Mouse (Mus musculus): Measurements from ENCODE around the gene Carmil1. TPM values are rescaled to one million over a fixed set of nuclear protein-coding genes. Genes with fewer than 3 reads are reported as not detected.

Gene Carmil1
- total and polyA plus RNA-seq, 3 experiments = 0.15 to 1.2 TPM; not detected in 1

GRCm38 (mm10) chr13:24238456-24239120 lies 42.0 kb downstream of the Carmil1 start:
- H3K79me2 ChIP-seq (ENCODE audit: control insufficient read depth, insufficient read depth, low read length, poor library complexity) = no peaks in the 10 kb centered on the region
- no peak overlapping the region for H3K9ac ChIP-seq (ENCODE audit: control insufficient read depth, low read depth, low read length, poor library complexity, severe bottlenecking)
- no peak overlapping the region for H3K4me3 ChIP-seq (ENCODE audit: control insufficient read depth in 1 of 2, insufficient read depth in 1 of 2, low read depth in 2 of 2, low read length in 2 of 2)

GRCm38 (mm10) chr13:24236736-24237135 lies 43.9 kb downstream of the Carmil1 start:
- Histone ChIP-seq H3K9me3 (replicated peaks; ENCODE audit: insufficient read depth, low read length) (no peaks in the 10 kb centered on the region), H3K9ac (ENCODE audit: control insufficient read depth, low read depth, low read length, poor library complexity, severe bottlenecking) (no peak overlapping the region), H3K27ac (ENCODE audit: control insufficient read depth, low read depth, low read length) (no peak overlapping the region), H3K79me2 (ENCODE audit: control insufficient read depth, insufficient read depth, low read length, poor library complexity) (no peaks in the 10 kb centered on the region), H3K27me3 (ENCODE audit: control insufficient read depth in 1 of 2, insufficient read depth in 2 of 2, low read length in 2 of 2) (peaks cover 0 to 2% of the 10 kb centered on the region in 2 experiments; a peak in 1 of 4 replicates), H3K4me1 (ENCODE audit: control insufficient read depth in 1 of 2, insufficient read depth in 2 of 2, low read length in 2 of 2) (peaks cover 0 to 3% of the 10 kb centered on the region in 2 experiments; a peak in 1 of 4 replicates), H3K4me3 (ENCODE audit: control insufficient read depth in 1 of 2, insufficient read depth in 1 of 2, low read depth in 2 of 2, low read length in 2 of 2) (no peak overlapping the region), H3K36me3 (ENCODE audit: control insufficient read depth in 1 of 2, insufficient read depth in 2 of 2, low read length in 2 of 2) (no peaks in the 10 kb centered on the region)
- DNase-seq (ENCODE audit: low read depth, low spot score) = no peak
- no peak for TF ChIP-seq EP300 (IDR thresholded peaks at IDR 0.05; ENCODE audit: low read depth in 1 of 2, low read length in 2 of 2)
- no peak for TF ChIP-seq ELF1 (IDR thresholded peaks at IDR 0.05; ENCODE audit: low read depth, low read length)
- no peak for TF ChIP-seq ZNF384 (IDR thresholded peaks at IDR 0.05; ENCODE audit: low read depth, low read length)
- TF ChIP-seq NELFE (IDR thresholded peaks at IDR 0.05; ENCODE audit: low read depth, low read length) = no peak
- no peak for TF ChIP-seq MAZ (IDR thresholded peaks at IDR 0.05; ENCODE audit: low read depth, low read length)
- no peak for TF ChIP-seq E2F4 (IDR thresholded peaks at IDR 0.05; ENCODE audit: borderline replicate concordance, low read depth, low read length)
- no peak for TF ChIP-seq POLR2A (IDR thresholded peaks at IDR 0.05; ENCODE audit: control insufficient read depth in 1 of 2, insufficient read depth in 1 of 2, low read depth in 1 of 2, low read length in 2 of 2, poor library complexity in 1 of 2)
- no peak for TF ChIP-seq ETS1 (IDR thresholded peaks at IDR 0.05; ENCODE audit: low read depth, low read length)
- TF ChIP-seq MYC (IDR thresholded peaks at IDR 0.05; ENCODE audit: low read depth, low read length) = no peak
- TF ChIP-seq NRF1 (IDR thresholded peaks at IDR 0.05; ENCODE audit: insufficient read depth, low read depth, low read length, poor library complexity, severe bottlenecking) = no peak
- no peak for TF ChIP-seq SMC3 (IDR thresholded peaks at IDR 0.05; ENCODE audit: low read depth, low read length)

More at GRCm38 (mm10) chr13:24238456-24239120, 42.0 kb downstream of the Carmil1 start:
- H3K9me3 ChIP-seq (replicated peaks; ENCODE audit: insufficient read depth, low read length) = no peaks in the 10 kb centered on the region
- peak; percentile 39 for DNase-seq (ENCODE audit: low read depth, low spot score)
- peaks cover 0 to 3% of the 10 kb centered on the region in 2 experiments; a peak in 3 of 4 replicates for H3K4me1 ChIP-seq (ENCODE audit: control insufficient read depth in 1 of 2, insufficient read depth in 2 of 2, low read length in 2 of 2)
- TF ChIP-seq MXI1 (IDR thresholded peaks at IDR 0.05; ENCODE audit: low read depth, low read length) (peak; percentile 61; the same call in 1 of the 2 replicates), ELF1 (IDR thresholded peaks at IDR 0.05; ENCODE audit: low read depth, low read length) (no peak), MAX (IDR thresholded peaks at IDR 0.05; ENCODE audit: low read length) (no peak), SMC3 (IDR thresholded peaks at IDR 0.05; ENCODE audit: low read depth, low read length) (no peak), ETS1 (IDR thresholded peaks at IDR 0.05; ENCODE audit: low read depth, low read length) (peak; percentile 26; the same call in 1 of the 2 replicates), ZKSCAN1 (IDR thresholded peaks at IDR 0.05; ENCODE audit: low read depth, low read length) (no peak), CHD2 (IDR thresholded peaks at IDR 0.05; ENCODE audit: low read length) (no peak), UBTF (IDR thresholded peaks at IDR 0.05; ENCODE audit: borderline replicate concordance, insufficient read depth, low read depth, low read length) (no peak), RAD21 (IDR thresholded peaks at IDR 0.05; ENCODE audit: low read depth, low read length) (no peak), GATA1 (IDR thresholded peaks at IDR 0.05; ENCODE audit: low read depth, low read length) (0 out of 2 replicates have a peak, but pooled peaks have one; percentile 11), MAZ (IDR thresholded peaks at IDR 0.05; ENCODE audit: low read depth, low read length) (no peak), MEF2A (IDR thresholded peaks at IDR 0.05; ENCODE audit: extremely low read depth, insufficient replicate concordance, low read depth, low read length, poor library complexity, severe bottlenecking) (no peak), ZNF384 (IDR thresholded peaks at IDR 0.05; ENCODE audit: low read depth, low read length) (no peak), EP300 (IDR thresholded peaks at IDR 0.05; ENCODE audit: low read depth in 1 of 2, low read length in 2 of 2) (peak; percentile 8 to 17; a peak in 1 of 4 replicates), SIN3A (IDR thresholded peaks at IDR 0.05; ENCODE audit: low read length) (peak; percentile 36; the same call in 1 of the 2 replicates), KAT2A (conservative IDR thresholded peaks at IDR 0.05; ENCODE audit: low read depth, low read length) (no peak), NRF1 (IDR thresholded peaks at IDR 0.05; ENCODE audit: insufficient read depth, low read depth, low read length, poor library complexity, severe bottlenecking) (no peak), JUND (IDR thresholded peaks at IDR 0.05; ENCODE audit: low read depth, low read length) (no peak), BHLHE40 (IDR thresholded peaks at IDR 0.05; ENCODE audit: borderline replicate concordance, low read depth, low read length) (no peak), USF1 (IDR thresholded peaks at IDR 0.05; ENCODE audit: low read depth, low read length) (no peak), GABPA (IDR thresholded peaks at IDR 0.05; ENCODE audit: low read depth, low read length) (no peak)
- H3K27ac ChIP-seq (ENCODE audit: control insufficient read depth, low read depth, low read length) = no peak overlapping the region
- H3K36me3 ChIP-seq (ENCODE audit: control insufficient read depth in 1 of 2, insufficient read depth in 2 of 2, low read length in 2 of 2) = no peaks in the 10 kb centered on the region
- H3K27me3 ChIP-seq (ENCODE audit: control insufficient read depth in 1 of 2, insufficient read depth in 2 of 2, low read length in 2 of 2) = no peaks in the 10 kb centered on the region

Measured in MEL (cell line).